In the genomic region with DNA sequence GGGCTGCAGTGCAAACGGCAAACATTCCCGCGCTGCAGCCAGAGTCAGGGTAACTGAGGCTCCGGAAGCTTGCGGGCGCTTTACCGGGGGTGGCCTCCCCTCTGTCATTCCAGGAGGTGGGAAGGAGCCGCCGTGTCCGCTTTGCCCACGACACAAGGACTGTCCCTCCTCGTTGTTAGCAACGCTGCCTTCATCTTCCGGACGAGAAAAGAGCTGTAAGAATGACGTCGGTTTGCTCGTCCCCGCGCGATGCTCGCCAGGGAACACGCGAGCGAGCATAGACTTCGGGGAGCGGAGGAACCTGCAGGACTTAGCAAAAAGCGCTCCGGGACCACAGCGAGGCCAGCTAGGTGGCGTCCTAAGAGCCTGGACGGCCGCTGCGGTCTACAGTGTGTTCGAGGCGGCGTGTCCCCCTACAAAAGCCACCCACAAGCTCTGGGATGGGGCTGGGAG, we compare ENCODE assay signal across 8 mouse cellular contexts. TPM values are rescaled to one million over a fixed set of nuclear protein-coding genes. Genes with fewer than 3 reads are reported as not detected.
DNase-seq lines count a peak whose midpoint lies in the region; ATAC-seq and TF ChIP-seq lines count a peak whose summit lies in the region.

No protein-coding gene starts in this region.

- H3K27ac ChIP-seq in gastrocnemius, adult 2 months: peak overlapping the region; percentile 80

- peak overlapping the region; percentile 92 for H3K4me3 ChIP-seq in gastrocnemius, adult 2 months

- TF ChIP-seq CTCF in gastrocnemius, adult 2 months (IDR thresholded peaks at IDR 0.05): peak; percentile 8; the same call in 1 of the 2 replicates

- ATAC-seq in inflammation-experienced regulatory T-cells, adult 6 months: peak; percentile 76
- peak; percentile 70 for ATAC-seq in megakaryocyte progenitor cell, adult 5-6 weeks (replicated peaks; ENCODE audit: poor library complexity)

- DNase-seq in adipocyte (ENCODE audit: low spot score): peak; percentile 57
- peak; percentile 59 to 64 for DNase-seq in cerebellum, postnatal 36 days
- peak; percentile 62 for DNase-seq in gastrocnemius, adult 2 months
- peak; percentile 68 to 69 for DNase-seq in left cerebral cortex, postnatal 14 days (ENCODE audit: low spot score in 2 of 2)
- peak; percentile 81 to 82 for DNase-seq in right cerebral cortex, postnatal 10 days (ENCODE audit: low spot score in 2 of 2)
- peak; percentile 35 for DNase-seq in urinary bladder, postnatal 25 days (ENCODE audit: low spot score)

- intact Hi-C loops in gastrocnemius, adult 2 months (cut with DNase I): loop anchor here (5.0 kb wide), 1 partner anchor 52 kb away; no protein-coding TSS in a partner anchor
- intact Hi-C loops in left cerebral cortex, postnatal 14 days (cut with DNase I): loop anchor here (5.0 kb wide), 1 partner anchor 52 kb away; no protein-coding TSS in a partner anchor

RNA-seq across cellular contexts. Expression of gene Prim2, which starts 0.6 kb away (rescaled TPM):
- total RNA-seq in gastrocnemius, adult 2 months (2021): 1 to 10 TPM; 1.2 to 1.3 TPM
- 10 to 100 TPM; 19.3 to 43.6 (median 26.0) TPM for polyA plus RNA-seq in inflammation-experienced regulatory T-cells, adult 6 months (2017; shearing (Covaris generic))
- 1 to 10 TPM; 5.6 to 6.0 TPM for total RNA-seq in left cerebral cortex, postnatal 14 days (2021)
- total RNA-seq in megakaryocyte progenitor cell, adult 5-6 weeks (2015): 76.3 and 79.8 TPM in 2 replicates
- total RNA-seq in megakaryocyte progenitor cell, adult 5-6 weeks (2017): 88.4 and 90.3 TPM in 2 replicates

RNA-seq across cellular contexts. Expression of gene Rab23, which starts 49.5 kb away (rescaled TPM):
- 1 to 10 TPM; 4.1 to 5.9 TPM for total RNA-seq in gastrocnemius, adult 2 months (2021)
- polyA plus RNA-seq in inflammation-experienced regulatory T-cells, adult 6 months (2017; shearing (Covaris generic)): 1 to 10 TPM; 6.7 to 7.5 (median 6.8) TPM
- 10 to 100 TPM; 26.7 to 30.6 TPM for total RNA-seq in left cerebral cortex, postnatal 14 days (2021)
- 3.3 and 7.1 TPM in 2 replicates for total RNA-seq in megakaryocyte progenitor cell, adult 5-6 weeks (2015)
- total RNA-seq in megakaryocyte progenitor cell, adult 5-6 weeks (2017): 1.1 and 3.0 TPM in 2 replicates

Comparison
In these comparisons a context has a peak if more than half of its experiments do, and no peak if none do; other contexts are left out.
1. Peak in every context shown above with its lines: DNase-seq, ATAC-seq, H3K4me3 ChIP-seq and H3K27ac ChIP-seq.
2. RNA of gene Prim2, which starts 0.6 kb away (total RNA-seq): 76.3 to 90.3 TPM in megakaryocyte progenitor cell, adult 5-6 weeks; 5.6 to 6.0 TPM in left cerebral cortex, postnatal 14 days and 1.2 to 1.3 TPM in gastrocnemius, adult 2 months; every median in the first group is over 10 times any median in the second.